8 mouse cellular contexts compared by ENCODE assay signal in genomic region chr8:71463188-71464033, GRCm38 (mm10). TPM values are rescaled to one million over a fixed set of nuclear protein-coding genes. Genes with fewer than 3 reads are reported as not detected.
A peak's percentile ranks its signal among the peaks of the same experiment; 100 is the strongest.
DNase-seq lines count a peak whose midpoint lies in the region; ATAC-seq and TF ChIP-seq lines count a peak whose summit lies in the region.

Abhd8 (minus strand) TSS chr8:71463655.

- no peak within 1 kb of the TSS for H3K27ac ChIP-seq in ES-E14 (ENCODE audit: insufficient read depth, low read depth, low read length, poor library complexity, severe bottlenecking)
- peak within 1 kb of the TSS; percentile 73 for H3K27ac ChIP-seq in forebrain, embryonic 16.5 days (ENCODE audit: low read length)
- peak within 1 kb of the TSS; percentile 96 for H3K27ac ChIP-seq in lung, embryonic 15.5 days

- H3K9ac ChIP-seq in ES-E14 (ENCODE audit: insufficient read depth, low read depth, low read length, poor library complexity, severe bottlenecking): peak within 1 kb of the TSS; percentile 82
- peak within 1 kb of the TSS; percentile 76 for H3K9ac ChIP-seq in forebrain, embryonic 16.5 days (replicated peaks; ENCODE audit: low read depth, low read length)
- peak within 1 kb of the TSS; percentile 74 for H3K9ac ChIP-seq in lung, embryonic 15.5 days

- H3K27me3 ChIP-seq in forebrain, embryonic 16.5 days (replicated peaks; ENCODE audit: control insufficient read depth, insufficient read depth, low read length): no peaks in the 10 kb centered on the region
- no peaks in the 10 kb centered on the region for H3K27me3 ChIP-seq in lung, embryonic 15.5 days

- H3K9me3 ChIP-seq in ES-E14 (ENCODE audit: control insufficient read depth, insufficient read depth, low read depth, low read length): no peaks in the 10 kb centered on the region
- H3K9me3 ChIP-seq in forebrain, embryonic 16.5 days (ENCODE audit: control insufficient read depth, low read length): no peaks in the 10 kb centered on the region
- no peaks in the 10 kb centered on the region for H3K9me3 ChIP-seq in lung, embryonic 15.5 days

- ATAC-seq in forebrain, embryonic 16.5 days: peak; percentile 84
- peak; percentile 85 for ATAC-seq in lung, embryonic 15.5 days (ENCODE audit: borderline replicate concordance, extremely low read depth, low FRiP score, low TSS enrichment)

- peaks cover 3 to 10% of the 10 kb centered on the region in 2 experiments; a peak in 1 of 4 replicates for H3K4me1 ChIP-seq in ES-E14 (ENCODE audit: control insufficient read depth in 2 of 2, insufficient read depth in 2 of 2, low read length in 2 of 2, poor library complexity in 1 of 2)
- peaks cover 43% of the 10 kb centered on the region for H3K4me1 ChIP-seq in forebrain, embryonic 16.5 days (replicated peaks; ENCODE audit: control insufficient read depth, insufficient read depth, low read length)
- peaks cover 29% of the 10 kb centered on the region for H3K4me1 ChIP-seq in lung, embryonic 15.5 days

- intact Hi-C loops in heart, postnatal 36 days (cut with DNase I): loop anchor here (2.0 to 5.0 kb wide), 2 partner anchors 21 to 96 kb away; partner anchors contain the start of gene Use1

- peak within 1 kb of the TSS; percentile 82 for H3K4me2 ChIP-seq in forebrain, embryonic 16.5 days (ENCODE audit: low read length)
- H3K4me2 ChIP-seq in lung, embryonic 15.5 days: peak within 1 kb of the TSS; percentile 93

- H3K36me3 ChIP-seq in ES-E14 (ENCODE audit: control insufficient read depth, insufficient read depth, low read length, poor library complexity, severe bottlenecking): peaks cover 3% of the 10 kb centered on the region; the same call in 1 of the 2 replicates
- H3K36me3 ChIP-seq in forebrain, embryonic 16.5 days (ENCODE audit: control insufficient read depth, insufficient read depth): peaks cover 8% of the 10 kb centered on the region; the same call in 1 of the 2 replicates
- peaks cover 18% of the 10 kb centered on the region for H3K36me3 ChIP-seq in lung, embryonic 15.5 days

- peak within 1 kb of the TSS; percentile 92 to 96 for H3K4me3 ChIP-seq in ES-E14 (ENCODE audit: insufficient read depth in 1 of 2, low read depth in 1 of 2, low read length in 2 of 2, poor library complexity in 1 of 2, severe bottlenecking in 1 of 2)
- peak within 1 kb of the TSS; percentile 55 for H3K4me3 ChIP-seq in forebrain, embryonic 16.5 days (replicated peaks; ENCODE audit: low read length)
- H3K4me3 ChIP-seq in lung, embryonic 15.5 days: peak within 1 kb of the TSS; percentile 87

- peak; percentile 86 for DNase-seq in ES-E14 (ENCODE audit: low read depth, low spot score)
- peak; percentile 99 for DNase-seq in cerebellum, adult 11-12 months
- peak; percentile 99 to 100 for DNase-seq in heart, postnatal 36 days
- DNase-seq in layer of hippocampus, adult 8-10 months (ENCODE audit: low spot score in 2 of 2): peak; percentile 96 to 98
- peak; percentile 94 for DNase-seq in ovary, adult 18-20 months (ENCODE audit: low spot score)
- DNase-seq in thymus, postnatal 0 days (ENCODE audit: low spot score): peak; percentile 96

- WGBS in forebrain, embryonic 16.5 days: under 1% methylated on average over 53 of the region's 55 CpGs
- WGBS in lung, embryonic 15.5 days: under 1% methylated on average over 55 of the region's 55 CpGs

- in situ Hi-C loops in ES-E14 (cut with MboI; ENCODE audit: low sequenced_read_pairs in 2 of 2, unreplicated experiment in 2 of 2): no loop called here

TF ChIP-seq in ES-E14, 5 proteins besides CTCF, POLR2A, EP300 and RAD21:
- TF ChIP-seq HCFC1 (IDR thresholded peaks at IDR 0.05; ENCODE audit: borderline replicate concordance, insufficient read depth, low read length) (peak; percentile 56; the same call in 1 of the 2 replicates), ZNF384 (IDR thresholded peaks at IDR 0.05; ENCODE audit: low read depth, low read length) (no peak), CHD2 (IDR thresholded peaks at IDR 0.05; ENCODE audit: low read depth, low read length) (0 out of 2 replicates have a peak, but pooled peaks have one; percentile 49), MAFK (IDR thresholded peaks at IDR 0.05; ENCODE audit: insufficient read depth, low read depth, low read length) (no peak)

RNA-seq across cellular contexts. Expression of gene Abhd8, which starts in this region (rescaled TPM):
- total RNA-seq in ES-E14 (2012; rRNA removed): 11.7 and 12.2 TPM in 2 replicates
- polyA plus RNA-seq in forebrain, embryonic 16.5 days (2015; fragmentation: Nextera tagmentation; extraction: Ambion mirVana): 113 and 127 TPM in 2 replicates
- 10 to 100 TPM; 26.2 to 29.9 TPM for total RNA-seq in heart, postnatal 36 days (2021)
- 100 to 1,000 TPM; 200 to 255 (median 229) TPM for total RNA-seq in layer of hippocampus, adult 8-10 months (2022)
- 51.3 and 56.0 TPM in 2 replicates for polyA plus RNA-seq in lung, embryonic 15.5 days (2015; fragmentation: Nextera tagmentation; extraction: Ambion mirVana)
- 190 and 219 TPM in 2 replicates for polyA plus RNA-seq in thymus, postnatal 0 days (2015; fragmentation: Nextera tagmentation; extraction: Ambion mirVana)

Comparison
In these comparisons a context has a peak if more than half of its experiments do, and no peak if none do; other contexts are left out.
1. RNA of gene Abhd8 (total RNA-seq): 200 to 255 TPM in layer of hippocampus, adult 8-10 months; 26.2 to 29.9 TPM in heart, postnatal 36 days and 11.7 to 12.2 TPM in ES-E14; every median in the first group is over 4 times any median in the second.
2. Peak in every context shown above with its lines, with median percentiles within 50 percentile points of each other: DNase-seq, H3K4me3 ChIP-seq and H3K9ac ChIP-seq.